Mouse (Mus musculus) WW6 (cell line): ENCODE data around the gene Olfr272.

Source experiments
- DNase-seq: peaks from one replicate; pipeline ENCODE4 v3.0.0-alpha.2; 2013; ENCODE audit warnings: low read depth, low spot score

Gene Olfr272

GRCm38 (mm10) chr4:52919078-52919477 lies at the start of gene Olfr272:
Gene Olfr272 (minus strand): TSS chr4:52919178.
- DNase-seq, result no peak

GRCm38 (mm10) chr4:52964247-52964646 lies 45.3 kb upstream of the Olfr272 start, which contains the start of gene Olfr270:
Gene Olfr270 (plus strand): TSS chr4:52964547.
- DNase-seq, result no peak

GRCm38 (mm10) chr4:52958693-52959092 lies 39.7 kb upstream of the Olfr272 start:
- DNase-seq, result peak; percentile 3

- DNase-seq, result no peak
These were observed 30.0 kb upstream of the Olfr272 start for GRCm38 (mm10) chr4:52949005-52949404.

- DNase-seq, result no peak
These were observed 27.7 kb upstream of the Olfr272 start for GRCm38 (mm10) chr4:52946665-52947064.

- no peak for DNase-seq
These were observed 11.5 kb upstream of the Olfr272 start for GRCm38 (mm10) chr4:52930480-52930879.

GRCm38 (mm10) chr4:52917311-52917688 lies 1.7 kb downstream of the Olfr272 start:
- DNase-seq, result no peak

GRCm38 (mm10) chr4:52916659-52917310 lies 2.2 kb downstream of the Olfr272 start:
- DNase-seq, result no peak

- no peak for DNase-seq
These were observed 6.6 kb downstream of the Olfr272 start for GRCm38 (mm10) chr4:52912409-52912808.

- DNase-seq, result no peak
These were observed 9.4 kb downstream of the Olfr272 start for GRCm38 (mm10) chr4:52909542-52909941.

GRCm38 (mm10) chr4:52864156-52864555 lies 54.8 kb downstream of the Olfr272 start:
- DNase-seq, result no peak
